Mouse (Mus musculus) kidney, adult 2 months (tissue): Measurements from ENCODE around the gene Plekhf1. TPM values are rescaled to one million over a fixed set of nuclear protein-coding genes. Genes with fewer than 3 reads are reported as not detected.

ENCODE experiments used
- DNase-seq: peaks from one replicate; pipeline ENCODE4 v3.0.0; 2021
- H3K27ac ChIP-seq: fragments of 200-500 bp; 2 replicates; pipeline ENCODE4 v1.5.1; 2012; ENCODE audit warnings: low read depth, low read length, control low read depth, inconsistent platforms; ENCODE audit not compliant: insufficient read depth
- H3K27me3 ChIP-seq: fragments of 200-500 bp; replicated peaks from 2 replicates; pipeline ENCODE4 v1.6.1; 2012; ENCODE audit warnings: mild to moderate bottlenecking, moderate library complexity, low read length, inconsistent platforms; ENCODE audit not compliant: control insufficient read depth, insufficient read depth
- H3K36me3 ChIP-seq: fragments of 200-500 bp; 2 replicates; pipeline ENCODE4 v1.6.1; 2012; ENCODE audit warnings: mild to moderate bottlenecking, moderate library complexity, low read length, inconsistent platforms; ENCODE audit not compliant: control insufficient read depth, insufficient read depth
- H3K4me1 ChIP-seq: fragments of 200-500 bp; 2 replicates; pipeline ENCODE4 v1.6.1; 2011; ENCODE audit warnings: low read length; ENCODE audit not compliant: control insufficient read depth, insufficient read depth
- H3K4me3 ChIP-seq: fragments of 200-500 bp; 2 replicates; pipeline ENCODE4 v1.5.1; 2011; ENCODE audit warnings: mild to moderate bottlenecking, low read depth, low read length, control low read depth; ENCODE audit not compliant: insufficient read depth
- CTCF ChIP-seq: fragments of 200-500 bp; conservative IDR thresholded peaks from 2 replicates; pipeline ENCODE4 v1.5.1; 2011; ENCODE audit warnings: low read depth, mild to moderate bottlenecking, control low read depth, low read length, moderate library complexity, mixed read lengths; ENCODE audit not compliant: insufficient read depth, insufficient read length
- POLR2A ChIP-seq: fragments of 200-500 bp; IDR thresholded peaks from one replicate; pipeline ENCODE4 v1.6.1; 2011; ENCODE audit warnings: low read depth, low read length, control low read depth
- WGBS: fragments of 180-500 bp; shearing (Covaris S2); methylation state at CpG from one replicate; pipeline ENCODE4 v1.1.7; 2018; 5-methylcytosine and 5-hydroxymethylcytosine counted together
- polyA plus RNA-seq: library from polyadenylated mRNA; depleted of rRNA; stranded (reverse); fragments of >200 nt; gene quantifications from 2 replicates; pipeline ENCODE4 v1.2.3, GENCODE M21; 2012

Plekhf1 gene
- polyA plus RNA-seq, 1 experiment = 6.3 TPM

GRCm38 (mm10) chr7:38187796-38188195 lies 40.0 kb downstream of the Plekhf1 start:
- no peaks in the 10 kb centered on the region for H3K27me3 ChIP-seq
- WGBS = 78% methylated on average over 4 of the region's 4 CpGs
- no peak overlapping the region for H3K27ac ChIP-seq
- H3K36me3 ChIP-seq = no peaks in the 10 kb centered on the region
- no peak for TF ChIP-seq POLR2A
- H3K4me3 ChIP-seq = no peak overlapping the region
- H3K4me1 ChIP-seq = peaks cover 2% of the 10 kb centered on the region; the same call in 1 of the 2 replicates
- peak; percentile 56 for DNase-seq

GRCm38 (mm10) chr7:38186861-38187260 lies 41.0 kb downstream of the Plekhf1 start:
- peaks cover 2% of the 10 kb centered on the region; the same call in 1 of the 2 replicates for H3K4me1 ChIP-seq
- H3K4me3 ChIP-seq = no peak overlapping the region
- H3K36me3 ChIP-seq = no peaks in the 10 kb centered on the region
- 68% methylated on average over 4 of the region's 4 CpGs for WGBS
- no peaks in the 10 kb centered on the region for H3K27me3 ChIP-seq
- no peak overlapping the region for H3K27ac ChIP-seq
- TF ChIP-seq POLR2A = no peak
- no peak for TF ChIP-seq CTCF
- DNase-seq = no peak

DNA sequence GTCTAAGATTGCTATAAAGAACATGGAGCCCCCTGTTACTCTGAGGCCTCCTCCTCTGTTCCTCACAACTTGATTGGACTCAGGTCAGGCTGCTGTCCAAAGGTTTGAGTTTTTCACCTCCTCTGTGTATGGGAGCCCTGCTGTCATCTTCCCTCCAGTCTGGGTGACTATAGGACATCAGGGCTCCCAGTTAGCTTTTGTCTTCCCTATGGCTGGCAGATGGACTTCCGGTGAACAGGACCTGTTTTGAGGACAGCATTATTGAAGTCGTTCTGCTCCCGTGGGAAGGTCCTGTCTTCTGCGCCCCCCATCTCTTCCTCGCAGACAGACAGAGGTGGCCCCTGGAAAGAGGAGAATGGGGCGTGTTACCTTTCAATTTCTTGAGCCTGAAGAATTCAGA lies 43.0 kb downstream of the Plekhf1 start:
- no peak overlapping the region for H3K4me3 ChIP-seq
- peak; percentile 24 for DNase-seq
- H3K27me3 ChIP-seq = no peaks in the 10 kb centered on the region
- H3K27ac ChIP-seq = 0 out of 2 replicates have a peak overlapping the region, but pooled peaks have one; percentile 18
- 79% methylated on average over 6 of the region's 6 CpGs for WGBS
- TF ChIP-seq CTCF (no peak), POLR2A (no peak)
- H3K4me1 ChIP-seq = peaks cover 2% of the 10 kb centered on the region; the same call in 1 of the 2 replicates
- H3K36me3 ChIP-seq = no peaks in the 10 kb centered on the region

DNA sequence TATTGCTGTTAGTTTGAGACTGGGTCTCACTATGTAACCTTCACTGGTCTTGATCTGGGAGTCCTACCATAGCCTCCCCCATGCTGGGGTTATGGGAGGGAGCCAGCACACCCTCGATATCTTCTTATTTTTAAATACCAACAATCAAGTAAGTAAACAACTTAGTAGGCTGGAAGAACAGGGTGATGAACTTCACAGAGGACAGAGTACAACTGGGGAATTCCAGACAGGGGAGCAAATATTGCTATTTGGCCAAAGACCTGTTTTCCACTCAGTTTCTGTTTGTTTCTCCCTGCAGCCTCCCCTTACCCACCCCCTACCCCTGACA lies 43.4 kb downstream of the Plekhf1 start:
- Histone ChIP-seq H3K36me3 (no peaks in the 10 kb centered on the region), H3K27ac (peak overlapping the region; percentile 74; the same call in 1 of the 2 replicates), H3K4me3 (peak overlapping the region; percentile 57; the same call in 1 of the 2 replicates), H3K27me3 (no peaks in the 10 kb centered on the region), H3K4me1 (peaks cover 2% of the 10 kb centered on the region; the same call in 1 of the 2 replicates)
- TF ChIP-seq POLR2A (no peak), CTCF (no peak)
- WGBS = 6% methylated on average over 1 of the region's 1 CpGs
- peak; percentile 44 for DNase-seq

- Histone ChIP-seq H3K4me3 (peak overlapping the region; percentile 57), H3K36me3 (no peaks in the 10 kb centered on the region), H3K27me3 (no peaks in the 10 kb centered on the region), H3K27ac (peak overlapping the region; percentile 74), H3K4me1 (peaks cover 2% of the 10 kb centered on the region; the same call in 1 of the 2 replicates)
- TF ChIP-seq CTCF (no peak), POLR2A (peak; percentile 26)
- 3% methylated on average over 36 of the region's 36 CpGs for WGBS
- DNase-seq = peak; percentile 93
Measured at GRCm38 (mm10) chr7:38183709-38184417, 44.0 kb downstream of the Plekhf1 start.

DNA sequence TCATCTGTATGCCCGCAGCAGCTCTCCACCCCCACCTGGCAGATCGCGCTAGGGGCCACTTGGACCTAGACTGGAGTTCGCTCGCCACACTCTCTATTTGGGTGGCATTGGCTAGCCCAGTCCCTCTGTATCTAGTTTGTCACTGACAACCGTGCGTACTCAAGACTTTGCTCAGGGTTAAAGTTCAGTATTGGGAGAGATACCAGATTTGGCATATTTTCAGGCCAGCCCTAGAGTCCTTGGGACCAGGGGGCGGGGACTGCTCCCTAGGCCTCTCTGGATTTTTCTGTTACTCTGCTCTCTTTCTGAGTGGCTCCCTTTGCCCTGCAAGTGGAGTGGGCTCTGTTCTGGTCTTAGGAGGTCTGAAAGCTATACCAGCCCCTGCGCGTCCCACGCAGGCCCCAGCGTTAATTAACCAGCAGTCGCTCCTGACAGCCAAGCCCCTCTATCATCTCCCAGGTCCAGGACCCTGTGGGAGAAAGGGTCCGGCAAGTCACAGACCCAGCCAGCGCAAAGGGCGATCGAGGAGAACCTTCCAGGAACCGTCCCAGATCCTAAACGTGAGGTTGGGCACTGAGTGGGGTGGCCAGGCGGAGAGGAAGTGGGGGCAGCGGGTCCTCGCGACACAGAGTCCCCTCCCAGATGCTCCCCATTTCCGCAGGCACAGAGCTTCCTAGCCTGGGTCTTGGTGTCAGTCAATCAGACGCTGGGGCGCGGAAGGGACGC lies 44.7 kb downstream of the Plekhf1 start, which contains the start of gene 1600014C10Rik:
Gene 1600014C10Rik (plus strand): TSS at position 256 of the 726 bp plus-strand sequence.
- Histone ChIP-seq H3K4me3 (peak within 1 kb of the TSS; percentile 57), H3K4me1 (peaks cover 2% of the 10 kb centered on the region; the same call in 1 of the 2 replicates), H3K36me3 (no peaks in the 10 kb centered on the region), H3K27me3 (no peaks in the 10 kb centered on the region), H3K27ac (peak within 1 kb of the TSS; percentile 74)
- TF ChIP-seq CTCF (no peak), POLR2A (no peak)
- DNase-seq = peak; percentile 74
- 3% methylated on average over 28 of the region's 28 CpGs for WGBS

DNA sequence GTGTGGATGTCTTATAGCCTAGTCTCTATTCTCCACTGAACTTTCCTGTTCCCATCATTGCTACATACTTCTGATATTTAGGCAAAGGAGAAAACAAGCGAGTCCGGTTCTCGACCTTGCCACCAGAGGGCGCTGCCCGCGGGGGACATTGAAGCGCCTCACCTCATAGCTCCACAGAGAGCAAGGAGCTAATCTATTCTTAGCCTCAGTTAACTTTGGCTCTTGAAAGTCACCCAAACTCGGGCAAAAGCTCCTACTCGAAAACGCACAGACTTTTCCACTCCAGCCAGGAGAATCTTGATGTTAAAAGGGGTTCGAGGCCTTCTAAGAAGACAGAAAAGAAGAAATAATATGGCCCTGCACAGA lies 45.2 kb downstream of the Plekhf1 start:
- TF ChIP-seq CTCF = peak; percentile 95
- TF ChIP-seq POLR2A = no peak
- no peaks in the 10 kb centered on the region for H3K36me3 ChIP-seq
- DNase-seq = peak; percentile 90
- peak overlapping the region; percentile 74 for H3K27ac ChIP-seq
- under 1% methylated on average over 11 of the region's 11 CpGs for WGBS
- peaks cover 2% of the 10 kb centered on the region; the same call in 1 of the 2 replicates for H3K4me1 ChIP-seq
- peak overlapping the region; percentile 57; the same call in 1 of the 2 replicates for H3K4me3 ChIP-seq
- no peaks in the 10 kb centered on the region for H3K27me3 ChIP-seq
